Mouse (Mus musculus) intestine, embryonic 14.5 days (tissue): ENCODE data around the gene Nxnl2. TPM values are rescaled to one million over a fixed set of nuclear protein-coding genes. Genes with fewer than 3 reads are reported as not detected.

ENCODE experiments used
- ATAC-seq: fragments of 200-750 bp; cut with Nextera tagmentation; replicated peaks from 2 replicates; pipeline ENCODE4 v1.8.0; 2017; ENCODE audit warnings: low read depth, moderate number of reproducible peaks, moderate TSS enrichment, moderate library complexity; ENCODE audit not compliant: low FRiP score, low TSS enrichment
- DNase-seq: peaks from one replicate; pipeline ENCODE4 v3.0.0-alpha.2; 2018; ENCODE audit warnings: low spot score
- H3K27ac ChIP-seq: fragments of 300-500 bp; sonication (generic); 2 replicates; pipeline ENCODE4 v1.5.1; 2014; ENCODE audit warnings: low read depth, mild to moderate bottlenecking, control low read depth
- H3K27me3 ChIP-seq: fragments of 300-500 bp; sonication (generic); replicated peaks from 2 replicates; pipeline ENCODE4 v1.6.1; 2014; ENCODE audit warnings: low read length, control low read depth; ENCODE audit not compliant: control insufficient read depth, insufficient read depth
- H3K36me3 ChIP-seq: fragments of 300-500 bp; sonication (generic); 2 replicates; pipeline ENCODE4 v1.6.1; 2014; ENCODE audit warnings: low read length, control low read depth; ENCODE audit not compliant: control insufficient read depth, insufficient read depth
- H3K4me1 ChIP-seq: fragments of 300-500 bp; sonication (generic); replicated peaks from 2 replicates; pipeline ENCODE4 v1.6.1; 2014; ENCODE audit warnings: low read length, control low read depth, mixed read lengths; ENCODE audit not compliant: control insufficient read depth, insufficient read depth
- H3K4me2 ChIP-seq: fragments of 300-500 bp; sonication (generic); 2 replicates; pipeline ENCODE4 v1.6.1; 2014; ENCODE audit warnings: low read length
- H3K4me3 ChIP-seq: fragments of 300-500 bp; sonication (generic); 2 replicates; pipeline ENCODE4 v1.5.1; 2014; ENCODE audit warnings: low read depth, low read length, control low read depth, mixed read lengths
- H3K9ac ChIP-seq: fragments of 300-500 bp; sonication (generic); 2 replicates; pipeline ENCODE4 v1.6.1; 2014; ENCODE audit warnings: mild to moderate bottlenecking, low read length
- H3K9me3 ChIP-seq: fragments of 300-500 bp; sonication (generic); 2 replicates; pipeline ENCODE4 v1.6.1; 2016; ENCODE audit warnings: low read length, control low read depth; ENCODE audit not compliant: control insufficient read depth
- WGBS: fragments of 180-500 bp; shearing (Covaris S2); extraction: QIAGEN DNeasy Blood & Tissue Kit; methylation state at CpG from one replicate; pipeline ENCODE4 v1.1.7; 2014; 5-methylcytosine and 5-hydroxymethylcytosine counted together
- polyA plus RNA-seq: library from polyadenylated mRNA; unstranded; fragments of >200 nt; fragmentation: Nextera tagmentation; extraction: Ambion mirVana; gene quantifications from 2 replicates; pipeline ENCODE4 v1.2.1, GENCODE M21; 2014

The Nxnl2 gene
- polyA plus RNA-seq, 1 experiment from 2014 or later = 2.2 TPM

DNA sequence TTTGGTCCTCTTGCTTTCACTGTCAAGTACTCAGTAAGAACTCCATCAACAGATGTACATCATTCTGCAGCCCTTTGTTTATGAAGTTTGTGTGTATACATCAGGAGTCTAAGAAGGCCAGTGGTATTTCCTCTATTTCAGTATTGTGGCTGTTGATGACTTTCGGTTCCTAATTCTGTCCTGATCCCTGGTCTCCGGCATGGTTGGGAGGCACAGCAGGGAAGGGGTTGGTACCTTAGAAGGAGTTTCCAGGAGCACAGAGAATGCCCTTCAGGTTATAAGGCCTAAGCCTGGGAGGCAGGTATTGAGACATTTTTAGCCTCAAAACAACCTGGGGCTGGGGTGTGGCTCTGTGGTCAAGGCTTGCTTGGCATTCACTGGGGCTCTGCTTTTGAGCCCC is 9.2 kb upstream of the Nxnl2 start:
- Histone ChIP-seq H3K4me3 (no peak overlapping the region), H3K36me3 (0 out of 2 replicates have a peak, but pooled peaks cover 9% of the 10 kb centered on the region), H3K4me1 (no peaks in the 10 kb centered on the region), H3K9me3 (no peaks in the 10 kb centered on the region), H3K27ac (no peak overlapping the region), H3K9ac (no peak overlapping the region), H3K4me2 (no peak overlapping the region), H3K27me3 (no peaks in the 10 kb centered on the region)
- 75% methylated on average over 2 of the region's 2 CpGs for whole genome bisulfite sequencing
- DNase-seq (no peak), ATAC-seq (no peak)

DNA sequence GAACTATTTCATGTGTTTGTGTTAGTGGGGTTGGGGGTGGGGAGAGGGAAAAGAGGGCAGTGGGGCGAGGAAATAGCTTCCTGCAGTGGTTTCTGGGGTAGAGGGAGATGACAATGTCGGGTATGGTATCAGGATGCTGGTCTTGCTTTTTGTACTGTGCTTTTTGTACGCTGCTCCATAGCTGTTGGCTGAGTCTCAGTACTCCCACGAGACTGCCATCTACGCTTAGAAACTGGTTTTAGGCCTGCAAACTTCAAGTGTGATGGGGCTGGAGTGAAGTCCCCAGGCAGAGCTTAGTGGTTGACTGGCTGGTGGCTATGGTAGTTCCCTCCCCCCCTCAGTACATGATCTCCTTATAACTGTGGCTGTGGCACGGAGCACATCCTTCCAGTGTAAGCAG is 8.6 kb upstream of the Nxnl2 start:
- no peak overlapping the region for H3K4me3 ChIP-seq
- H3K36me3 ChIP-seq = 0 out of 2 replicates have a peak, but pooled peaks cover 9% of the 10 kb centered on the region
- 87% methylated on average over 6 of the region's 6 CpGs for WGBS
- H3K9ac ChIP-seq = no peak overlapping the region
- H3K27ac ChIP-seq = no peak overlapping the region
- H3K27me3 ChIP-seq = no peaks in the 10 kb centered on the region
- DNase-seq (no peak), ATAC-seq (no peak)
- no peaks in the 10 kb centered on the region for H3K4me1 ChIP-seq
- no peaks in the 10 kb centered on the region for H3K9me3 ChIP-seq
- no peak overlapping the region for H3K4me2 ChIP-seq

- no peaks in the 10 kb centered on the region for H3K27me3 ChIP-seq
- H3K9ac ChIP-seq = no peak overlapping the region
- WGBS = 51% methylated on average over 11 of the region's 11 CpGs
- no peak for DNase-seq
- no peaks in the 10 kb centered on the region for H3K36me3 ChIP-seq
- H3K9me3 ChIP-seq = no peaks in the 10 kb centered on the region
- no peak overlapping the region for H3K4me2 ChIP-seq
- no peak overlapping the region for H3K27ac ChIP-seq
- ATAC-seq = no peak
- no peak overlapping the region for H3K4me3 ChIP-seq
- peaks cover 5% of the 10 kb centered on the region; the same call in 1 of the 2 replicates for H3K4me1 ChIP-seq
Measured at GRCm38 (mm10) chr13:51166711-51167110, 4.1 kb upstream of the Nxnl2 start.

DNA sequence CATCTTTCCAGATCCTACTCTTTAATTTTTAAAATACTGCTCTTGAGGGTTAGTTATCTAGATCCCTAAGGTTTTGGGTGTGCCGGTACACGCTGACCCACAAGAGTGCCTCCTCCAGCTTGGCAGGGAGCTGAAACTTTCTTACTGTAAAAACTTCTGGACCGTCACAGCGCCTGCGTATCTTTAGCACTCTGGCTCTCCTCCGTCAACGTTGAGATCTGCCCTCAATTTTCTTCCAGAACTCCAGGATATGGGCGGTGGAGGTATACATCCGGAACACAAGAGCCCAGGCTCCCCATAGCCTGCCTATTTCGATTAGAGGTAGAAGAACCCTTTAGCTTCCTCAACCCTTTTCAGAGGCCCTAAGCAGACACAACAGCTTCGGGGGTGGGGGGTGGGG is 607 bp upstream of the Nxnl2 start:
- H3K4me1 ChIP-seq = peaks cover 5% of the 10 kb centered on the region; the same call in 1 of the 2 replicates
- 31% methylated on average over 11 of the region's 11 CpGs for WGBS
- H3K9me3 ChIP-seq = no peaks in the 10 kb centered on the region
- H3K27ac ChIP-seq = no peak overlapping the region
- no peaks in the 10 kb centered on the region for H3K36me3 ChIP-seq
- peak; percentile 58 for DNase-seq
- peak overlapping the region; percentile 46 for H3K4me3 ChIP-seq
- peak; percentile 33 for ATAC-seq
- no peaks in the 10 kb centered on the region for H3K27me3 ChIP-seq
- H3K9ac ChIP-seq = no peak overlapping the region
- H3K4me2 ChIP-seq = peak overlapping the region; percentile 97

DNA sequence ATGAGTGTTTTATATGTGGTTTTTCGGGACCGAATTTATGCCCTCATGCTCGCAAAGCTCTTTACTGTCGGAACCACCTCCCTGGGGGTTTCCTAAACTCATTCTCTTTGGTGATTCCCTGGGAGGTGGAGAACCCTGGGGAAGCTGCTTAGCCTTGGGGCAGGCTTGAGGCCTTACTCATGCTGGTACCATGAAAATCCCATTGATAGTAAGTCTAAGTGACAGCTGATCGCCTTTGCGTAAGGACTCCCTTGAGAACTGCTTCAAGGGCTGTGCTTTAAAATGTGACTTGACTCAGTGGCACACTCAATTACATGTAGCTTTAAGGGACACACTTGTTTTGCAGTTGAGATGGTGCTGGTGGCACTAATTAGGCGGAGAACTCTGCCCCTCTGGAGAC is 1.8 kb downstream of the Nxnl2 start:
- WGBS = 92% methylated on average over 7 of the region's 7 CpGs

DNA sequence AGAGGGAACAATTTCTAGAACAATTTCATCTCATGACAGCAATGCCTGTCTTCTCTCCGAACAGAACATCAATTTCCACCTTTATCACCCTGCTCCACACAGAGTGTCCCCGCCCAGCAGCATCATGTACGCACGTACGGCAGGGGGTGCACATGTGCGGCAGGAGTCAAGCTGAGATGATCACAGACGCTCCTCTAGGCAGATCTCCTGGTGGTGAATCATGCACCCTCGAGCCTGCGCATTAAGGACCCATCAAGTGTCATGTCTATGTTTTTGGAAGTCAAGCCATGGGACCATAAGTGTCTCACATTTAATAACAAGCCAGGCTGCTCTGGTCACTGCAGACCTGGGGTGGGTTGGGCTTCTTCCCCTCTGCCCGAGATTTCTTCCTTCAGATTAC is 8.1 kb downstream of the Nxnl2 start:
- no peak overlapping the region for H3K27ac ChIP-seq
- H3K27me3 ChIP-seq = no peaks in the 10 kb centered on the region
- no peak overlapping the region for H3K4me3 ChIP-seq
- H3K9me3 ChIP-seq = no peaks in the 10 kb centered on the region
- no peaks in the 10 kb centered on the region for H3K36me3 ChIP-seq
- WGBS = 82% methylated on average over 10 of the region's 10 CpGs
- H3K4me1 ChIP-seq = no peaks in the 10 kb centered on the region
- H3K9ac ChIP-seq = no peak overlapping the region
- H3K4me2 ChIP-seq = no peak overlapping the region
- no peak for DNase-seq
- no peak for ATAC-seq

More for the DNA sequence above, 1.8 kb downstream of the Nxnl2 start:
- H3K27ac ChIP-seq = no peak overlapping the region
- H3K9ac ChIP-seq = no peak overlapping the region
- DNase-seq (no peak), ATAC-seq (no peak)
- no peaks in the 10 kb centered on the region for H3K27me3 ChIP-seq
- no peaks in the 10 kb centered on the region for H3K9me3 ChIP-seq
- H3K4me1 ChIP-seq = peaks cover 5% of the 10 kb centered on the region; the same call in 1 of the 2 replicates
- no peak overlapping the region for H3K4me2 ChIP-seq
- H3K4me3 ChIP-seq = no peak overlapping the region
- no peaks in the 10 kb centered on the region for H3K36me3 ChIP-seq

DNA sequence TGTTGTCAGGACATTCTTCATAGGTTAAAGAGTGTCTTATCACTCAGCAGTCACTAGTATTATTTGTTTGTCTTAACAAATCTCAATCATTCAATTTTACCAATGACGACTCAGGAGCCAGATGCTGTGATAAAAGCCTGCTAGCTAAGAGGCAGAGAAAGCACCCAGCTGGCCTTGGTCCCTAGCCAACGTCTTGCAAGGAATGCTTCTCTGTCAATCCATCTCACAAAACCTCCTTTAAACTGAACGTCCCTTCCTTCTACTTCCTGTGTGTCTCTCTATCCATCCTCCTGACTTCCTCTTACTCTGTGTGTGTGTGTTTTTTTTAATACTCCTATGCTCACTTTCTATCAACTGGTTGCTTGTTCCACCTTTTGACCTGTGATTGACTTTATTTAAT is 8.5 kb downstream of the Nxnl2 start:
- ATAC-seq = no peak
- H3K4me2 ChIP-seq = no peak overlapping the region
- no peak overlapping the region for H3K4me3 ChIP-seq
- H3K27ac ChIP-seq = no peak overlapping the region
- no peaks in the 10 kb centered on the region for H3K36me3 ChIP-seq
- H3K9me3 ChIP-seq = no peaks in the 10 kb centered on the region
- 32% methylated on average over 3 of the region's 3 CpGs for WGBS
- H3K27me3 ChIP-seq = no peaks in the 10 kb centered on the region
- no peak for DNase-seq
- no peak overlapping the region for H3K9ac ChIP-seq
- H3K4me1 ChIP-seq = no peaks in the 10 kb centered on the region

DNA sequence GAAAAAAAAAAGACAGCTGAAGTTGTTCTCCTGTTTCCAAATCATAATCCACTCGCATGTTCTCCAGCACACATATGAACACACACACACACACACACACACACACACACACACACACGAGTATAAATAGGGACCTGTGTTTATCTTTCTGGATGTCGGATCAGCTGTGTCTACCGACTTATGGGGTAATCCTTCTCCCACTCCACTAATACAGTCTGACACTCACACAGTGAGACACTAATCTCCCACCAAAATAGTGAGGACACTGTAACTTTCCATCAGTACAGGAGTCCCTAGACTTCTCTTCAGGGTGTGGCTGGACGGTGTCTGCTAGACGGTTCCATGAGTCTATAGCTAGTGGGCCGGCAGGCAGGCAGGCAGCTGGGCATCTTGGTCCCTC is 11.4 kb downstream of the Nxnl2 start:
- Histone ChIP-seq H3K27ac (no peak overlapping the region), H3K4me3 (no peak overlapping the region), H3K4me2 (no peak overlapping the region), H3K9ac (no peak overlapping the region), H3K27me3 (no peaks in the 10 kb centered on the region), H3K36me3 (no peaks in the 10 kb centered on the region), H3K9me3 (no peaks in the 10 kb centered on the region), H3K4me1 (no peaks in the 10 kb centered on the region)
- 66% methylated on average over 7 of the region's 7 CpGs for WGBS
- DNase-seq (no peak), ATAC-seq (no peak)

- H3K27ac ChIP-seq = no peak overlapping the region
- H3K9ac ChIP-seq = no peak overlapping the region
- H3K27me3 ChIP-seq = no peaks in the 10 kb centered on the region
- H3K36me3 ChIP-seq = no peaks in the 10 kb centered on the region
- H3K4me3 ChIP-seq = no peak overlapping the region
- ATAC-seq = no peak
- 79% methylated on average over 3 of the region's 3 CpGs for WGBS
- H3K4me2 ChIP-seq = no peak overlapping the region
- H3K9me3 ChIP-seq = no peaks in the 10 kb centered on the region
- H3K4me1 ChIP-seq = no peaks in the 10 kb centered on the region
- DNase-seq = no peak
Measured at GRCm38 (mm10) chr13:51184896-51185295, 14.1 kb downstream of the Nxnl2 start.
